ENCODE assay signal across 8 mouse cellular contexts in the genomic region with DNA sequence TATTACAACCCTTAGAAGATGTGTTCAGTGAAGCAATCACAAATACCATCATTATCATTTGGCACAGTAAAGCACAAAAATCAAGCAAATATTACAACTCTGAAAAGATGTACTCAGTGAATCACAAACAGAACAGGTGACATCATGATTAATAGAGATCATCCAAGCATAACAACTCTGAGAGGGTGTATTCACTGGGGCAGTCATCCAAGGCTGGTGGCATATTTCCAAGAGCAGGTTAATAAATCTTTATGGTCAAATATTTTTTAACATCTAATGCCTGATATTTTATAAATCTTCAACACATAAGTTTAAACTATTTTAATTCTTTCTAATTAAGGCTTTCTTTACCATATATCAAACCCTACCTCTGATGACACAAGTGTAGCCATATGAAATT. TPM values are rescaled to one million over a fixed set of nuclear protein-coding genes. Genes with fewer than 3 reads are reported as not detected.
DNase-seq lines count a peak whose midpoint lies in the region; TF ChIP-seq lines count a peak whose summit lies in the region.
"Not testable (repeated sequence)": the region's sequence is repeated elsewhere in the genome, so short reads cannot be mapped to it uniquely, and the experiment has no call there.

No protein-coding gene starts in this region.

- not testable (repeated sequence) for H3K27ac ChIP-seq in gastrocnemius, adult 2 months

- not testable (repeated sequence) for H3K4me3 ChIP-seq in gastrocnemius, adult 2 months

- TF ChIP-seq CTCF in gastrocnemius, adult 2 months (IDR thresholded peaks at IDR 0.05) = not testable (repeated sequence)

- intact Hi-C loops in gastrocnemius, adult 2 months (cut with DNase I) = not testable (repeated sequence)

- peak; percentile 40 for DNase-seq in adrenal gland, adult 2 months
- DNase-seq in adrenal gland, postnatal 25 days = peak; percentile 46
- peak; percentile 20 to 61 for DNase-seq in cerebellum, postnatal 14 days
- DNase-seq in gastrocnemius, adult 2 months = peak; percentile 36
- DNase-seq in kidney, adult 8-10 months = peak; percentile 57 to 76
- peak; percentile 59 for DNase-seq in kidney, postnatal 14 days
- peak; percentile 48 to 58 for DNase-seq in kidney, postnatal 4 days
- DNase-seq in urinary bladder, postnatal 14 days (ENCODE audit: low spot score) = peak; percentile 43

RNA-seq across cellular contexts. Expression of a gene that starts 27.4 kb away (rescaled TPM):
- 10 to 100 TPM; 33.6 to 35.9 TPM for total RNA-seq in adrenal gland, adult 2 months (2021)
- 11.8 and 14.4 TPM in 2 replicates for polyA plus RNA-seq in adrenal gland, adult 2 months (2012; rRNA removed)
- 29.9 and 34.0 TPM in 2 replicates for total RNA-seq in adrenal gland, postnatal 25 days (2021)
- total RNA-seq in gastrocnemius, adult 2 months (2021) = 10 to 100 TPM in 1 of 2 experiments, 1 to 10 TPM in 1; 7.2 to 16.5 TPM
